ENCODE assay signal across 22 mouse cellular contexts in genomic region chr11:46552741-46553140, GRCm38 (mm10). TPM values are rescaled to one million over a fixed set of nuclear protein-coding genes. Genes with fewer than 3 reads are reported as not detected.
"Had no signal": no experiment of that assay in that cellular context is flagged by ENCODE, and none has a peak within 500 bp of the region (broad histone marks: within the 10 kb centered on the region; RNA-seq: fewer than 3 reads in every experiment).

No protein-coding gene starts in this region.

- H3K27me3 ChIP-seq: liver, embryonic 12.5 days; neural tube, embryonic 15.5 days had no signal

- ATAC-seq: inflammation-experienced regulatory T-cells, adult 6 months; liver, embryonic 12.5 days had no signal

- H3K36me3 ChIP-seq: limb, embryonic 10.5 days; liver, embryonic 12.5 days; midbrain, embryonic 10.5 days; neural tube, embryonic 15.5 days had no signal

- H3K4me2 ChIP-seq: liver, embryonic 12.5 days; lung, embryonic 14.5 days; neural tube, embryonic 15.5 days had no signal

- H3K4me3 ChIP-seq: limb, embryonic 10.5 days; liver, embryonic 12.5 days; midbrain, embryonic 10.5 days; myocyte; neural tube, embryonic 15.5 days had no signal

- H3K9me3 ChIP-seq: limb, embryonic 10.5 days; liver, embryonic 12.5 days; midbrain, embryonic 10.5 days; neural tube, embryonic 15.5 days had no signal

- DNase-seq: kidney, adult 11 months; kidney, adult 9 months; lung, embryonic 14.5 days; lung, postnatal 10 days; lung, postnatal 4 days; midbrain, embryonic 14.5 days had no signal

- H3K27ac ChIP-seq: kidney, postnatal 0 days; limb, embryonic 10.5 days; liver, embryonic 12.5 days; midbrain, embryonic 10.5 days; neural tube, embryonic 15.5 days had no signal

- H3K9ac ChIP-seq: liver, embryonic 12.5 days; lung, embryonic 14.5 days; neural tube, embryonic 15.5 days had no signal

- H3K4me1 ChIP-seq: limb, embryonic 10.5 days; liver, embryonic 12.5 days; midbrain, embryonic 10.5 days; neural tube, embryonic 15.5 days had no signal

RNA-seq across cellular contexts. Expression of gene BC053393, which starts 18.6 kb away (rescaled TPM):
- total RNA-seq: layer of hippocampus, postnatal 25 days; megakaryocyte, adult 5-6 weeks had no signal
- polyA plus RNA-seq: kidney, postnatal 0 days; large intestine, adult 2 months; limb, embryonic 10.5 days; liver, embryonic 12.5 days; liver, embryonic 16.5 days; lung, embryonic 14.5 days; midbrain, embryonic 10.5 days; midbrain, embryonic 14.5 days; myocyte; neural tube, embryonic 11.5 days; neural tube, embryonic 15.5 days; small intestine, adult 2 months; stomach, embryonic 16.5 days had no signal

RNA-seq across cellular contexts. Expression of gene Gm12169, which starts 28.7 kb away (rescaled TPM):
- total RNA-seq: layer of hippocampus, adult 8-10 months; layer of hippocampus, postnatal 25 days; megakaryocyte, adult 5-6 weeks had no signal
- polyA plus RNA-seq: kidney, postnatal 0 days; large intestine, adult 2 months; limb, embryonic 10.5 days; limb, embryonic 14.5 days; liver, embryonic 12.5 days; liver, embryonic 16.5 days; lung, embryonic 14.5 days; midbrain, embryonic 10.5 days; midbrain, embryonic 14.5 days; myocyte; neural tube, embryonic 11.5 days; neural tube, embryonic 15.5 days; small intestine, adult 2 months; stomach, embryonic 16.5 days had no signal
